Mouse (Mus musculus): ENCODE results near the gene Fcrlb. TPM values are rescaled to one million over a fixed set of nuclear protein-coding genes. Genes with fewer than 3 reads are reported as not detected.

Gene Fcrlb
- total and polyA plus RNA-seq, 2 experiments from 2014 or later: 1.3 to 1.7 TPM

DNA sequence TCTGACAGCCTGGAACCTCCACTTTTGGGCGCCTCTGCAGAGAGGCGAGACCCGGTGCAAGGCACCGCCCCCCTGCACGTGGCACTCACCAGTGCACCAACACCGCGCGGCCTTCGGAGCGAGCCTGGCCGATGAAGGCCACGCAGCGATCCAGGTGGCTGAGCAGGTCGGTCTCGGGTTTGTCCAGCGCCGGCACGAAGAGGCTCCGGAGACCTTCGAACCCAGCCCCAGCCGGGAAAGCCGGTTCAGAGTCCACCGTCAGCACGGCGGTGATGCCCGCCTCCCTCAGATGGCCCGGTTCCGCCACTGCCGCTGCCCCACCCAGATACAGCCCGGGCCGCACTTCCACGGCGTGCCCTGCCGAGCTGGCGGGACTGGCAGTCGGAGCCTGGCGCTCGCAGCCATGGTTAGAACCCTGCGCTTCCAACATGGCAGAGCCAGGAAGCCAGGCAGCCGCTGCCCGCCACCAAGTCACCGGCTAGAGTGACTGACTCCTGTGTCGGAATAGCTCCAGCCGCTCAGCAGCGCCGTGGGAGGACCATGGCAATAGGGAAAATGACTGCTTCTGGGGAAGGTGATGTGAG is 27.7 kb downstream of the Fcrlb start, which contains the start of the genes Gm26620 and Dusp12:
Gene Gm26620 (plus strand): TSS at position 88 of the 584 bp plus-strand sequence.
Gene Dusp12 (minus strand): TSS at position 563 of the 584 bp plus-strand sequence.
- no peaks in the 10 kb centered on the region for H3K9me3 ChIP-seq (ENCODE audit: low read length)
- H3K27me3 ChIP-seq (ENCODE audit: insufficient read depth, low read length): no peaks in the 10 kb centered on the region
- ATAC-seq (ENCODE audit: low FRiP score): peak; percentile 93
- peak within 1 kb of the TSS; percentile 84 for H3K9ac ChIP-seq (replicated peaks; ENCODE audit: low read length, poor library complexity, severe bottlenecking)
- under 1% methylated on average over 45 of the region's 46 CpGs for WGBS
- peak; percentile 84 for TF ChIP-seq CTCF (IDR thresholded peaks at IDR 0.05)
- H3K4me1 ChIP-seq (ENCODE audit: insufficient read depth, low read length): no peaks in the 10 kb centered on the region
- H3K27ac ChIP-seq (ENCODE audit: low read depth, low read length): peak within 1 kb of the TSS; percentile 86
- peak within 1 kb of the TSS; percentile 94 for H3K4me3 ChIP-seq (ENCODE audit: low read depth, low read length)
- DNase-seq (ENCODE audit: low spot score): peak; percentile 97
- H3K4me2 ChIP-seq (ENCODE audit: low read depth, low read length, poor library complexity, severe bottlenecking): peak within 1 kb of the TSS; percentile 59
- H3K36me3 ChIP-seq (ENCODE audit: insufficient read depth, low read length): peaks cover 4% of the 10 kb centered on the region

DNA sequence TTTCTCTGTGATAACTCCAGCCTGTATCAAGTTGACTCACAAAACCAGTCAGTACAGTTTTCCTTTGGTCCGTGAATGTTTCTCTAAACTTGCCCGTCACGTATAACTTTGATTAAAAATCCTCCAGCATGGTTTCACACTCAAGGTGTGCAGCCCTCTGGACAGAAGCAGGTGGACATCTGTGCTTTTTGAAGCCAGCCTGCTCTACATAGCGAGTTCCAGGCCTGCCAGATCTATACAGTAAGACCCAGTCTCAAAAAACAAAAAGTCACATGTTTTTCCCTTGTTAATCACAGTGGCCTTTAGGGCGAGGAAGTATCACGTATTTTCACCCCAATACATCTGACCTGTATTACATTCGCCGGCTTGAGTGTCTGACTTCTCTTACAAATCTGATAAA is 28.4 kb downstream of the Fcrlb start:
- H3K27ac ChIP-seq (ENCODE audit: low read depth, low read length): no peak overlapping the region
- WGBS: 20% methylated on average over 8 of the region's 8 CpGs
- H3K4me1 ChIP-seq (ENCODE audit: insufficient read depth, low read length): no peaks in the 10 kb centered on the region
- H3K4me2 ChIP-seq (ENCODE audit: low read depth, low read length, poor library complexity, severe bottlenecking): peak overlapping the region; percentile 59
- TF ChIP-seq CTCF (IDR thresholded peaks at IDR 0.05): no peak
- H3K36me3 ChIP-seq (ENCODE audit: insufficient read depth, low read length): peaks cover 5% of the 10 kb centered on the region
- no peaks in the 10 kb centered on the region for H3K9me3 ChIP-seq (ENCODE audit: low read length)
- H3K4me3 ChIP-seq (ENCODE audit: low read depth, low read length): peak overlapping the region; percentile 94
- peak overlapping the region; percentile 84 for H3K9ac ChIP-seq (replicated peaks; ENCODE audit: low read length, poor library complexity, severe bottlenecking)
- ATAC-seq (ENCODE audit: low FRiP score): peak; percentile 36; the same call in 1 of the 2 replicates
- DNase-seq (ENCODE audit: low spot score): no peak
- no peaks in the 10 kb centered on the region for H3K27me3 ChIP-seq (ENCODE audit: insufficient read depth, low read length)

DNA sequence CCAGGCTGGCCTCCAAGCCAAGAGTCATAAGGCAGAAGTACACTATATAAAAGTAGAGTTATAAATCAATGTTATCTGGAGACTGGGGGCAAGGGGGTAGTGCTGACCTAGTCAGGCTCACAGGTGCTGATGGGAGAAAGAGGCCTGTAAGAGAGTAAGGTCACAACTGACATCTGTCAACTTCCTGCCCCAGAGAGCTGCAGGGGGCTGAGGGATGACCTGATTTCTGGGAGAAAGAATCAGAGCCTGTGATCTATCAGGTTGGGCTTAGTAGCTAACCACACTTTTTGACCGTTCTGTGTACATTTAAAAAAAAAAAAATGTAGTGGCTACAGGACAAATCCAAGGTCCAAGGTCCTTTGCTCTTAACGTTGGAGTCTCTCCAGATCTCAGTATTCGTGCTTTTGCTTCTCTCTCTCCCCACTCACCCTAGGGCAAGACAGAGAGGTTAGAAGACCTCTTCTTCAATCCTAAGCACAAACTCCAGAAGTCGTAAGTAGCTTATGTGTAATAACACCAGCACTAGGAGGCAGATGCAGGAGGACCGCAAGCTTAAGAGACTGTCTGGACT is 29.7 kb downstream of the Fcrlb start:
- no peak for TF ChIP-seq CTCF (IDR thresholded peaks at IDR 0.05)
- H3K4me3 ChIP-seq (ENCODE audit: low read depth, low read length): no peak overlapping the region
- H3K27ac ChIP-seq (ENCODE audit: low read depth, low read length): no peak overlapping the region
- 88% methylated on average over 5 of the region's 5 CpGs for WGBS
- no peaks in the 10 kb centered on the region for H3K27me3 ChIP-seq (ENCODE audit: insufficient read depth, low read length)
- H3K36me3 ChIP-seq (ENCODE audit: insufficient read depth, low read length): peaks cover 9% of the 10 kb centered on the region
- H3K4me2 ChIP-seq (ENCODE audit: low read depth, low read length, poor library complexity, severe bottlenecking): no peak overlapping the region
- DNase-seq (ENCODE audit: low spot score): no peak
- no peak for ATAC-seq (ENCODE audit: low FRiP score)
- H3K4me1 ChIP-seq (ENCODE audit: insufficient read depth, low read length): no peaks in the 10 kb centered on the region
- no peaks in the 10 kb centered on the region for H3K9me3 ChIP-seq (ENCODE audit: low read length)
- no peak overlapping the region for H3K9ac ChIP-seq (replicated peaks; ENCODE audit: low read length, poor library complexity, severe bottlenecking)

DNA sequence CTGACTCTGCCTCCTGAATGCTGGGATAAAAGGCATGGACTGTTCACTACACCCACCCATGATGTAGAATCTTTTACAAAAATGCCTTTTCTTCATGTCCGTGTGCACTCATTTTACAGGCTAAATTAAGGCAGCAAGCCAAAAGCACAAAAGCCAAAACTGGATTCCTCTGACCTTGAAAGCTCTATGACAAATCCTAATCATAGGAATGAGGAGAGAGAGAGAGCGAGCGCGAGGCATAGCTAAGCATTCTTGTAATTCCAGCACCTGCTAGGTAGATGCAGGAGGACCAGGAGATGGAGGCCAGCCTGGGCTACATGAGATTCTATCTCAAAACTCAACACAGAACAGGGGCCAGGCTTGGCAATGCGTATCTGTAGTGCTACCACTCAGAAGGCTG is 35.8 kb downstream of the Fcrlb start:
- no peak overlapping the region for H3K4me3 ChIP-seq (ENCODE audit: low read depth, low read length)
- H3K27me3 ChIP-seq (ENCODE audit: insufficient read depth, low read length): no peaks in the 10 kb centered on the region
- H3K36me3 ChIP-seq (ENCODE audit: insufficient read depth, low read length): peaks cover 20% of the 10 kb centered on the region
- ATAC-seq (ENCODE audit: low FRiP score) (no peak), DNase-seq (ENCODE audit: low spot score) (no peak)
- H3K9ac ChIP-seq (replicated peaks; ENCODE audit: low read length, poor library complexity, severe bottlenecking): no peak overlapping the region
- H3K27ac ChIP-seq (ENCODE audit: low read depth, low read length): no peak overlapping the region
- TF ChIP-seq CTCF (IDR thresholded peaks at IDR 0.05): no peak
- H3K4me2 ChIP-seq (ENCODE audit: low read depth, low read length, poor library complexity, severe bottlenecking): no peak overlapping the region
- 97% methylated on average over 5 of the region's 5 CpGs for WGBS
- H3K9me3 ChIP-seq (ENCODE audit: low read length): no peaks in the 10 kb centered on the region
- H3K4me1 ChIP-seq (ENCODE audit: insufficient read depth, low read length): no peaks in the 10 kb centered on the region

DNA sequence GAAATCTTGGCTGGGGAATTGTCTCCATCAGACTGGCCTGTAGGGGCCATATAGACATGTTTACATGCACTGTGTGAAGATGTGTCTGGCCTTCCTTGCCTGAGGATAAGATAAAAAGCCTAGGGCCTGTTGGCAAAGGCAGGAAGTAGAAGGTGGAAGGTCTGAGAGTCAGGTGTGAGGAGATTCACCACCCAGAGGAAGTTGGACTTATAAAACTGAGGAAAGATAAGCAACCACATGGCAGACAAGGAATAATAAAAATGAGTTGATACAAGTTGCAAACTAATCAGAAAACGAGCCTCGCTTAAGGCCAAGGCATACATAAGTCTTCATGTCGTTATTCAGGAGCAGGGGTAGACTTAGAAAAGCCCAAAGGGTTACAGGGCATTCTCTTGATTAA is 37.1 kb downstream of the Fcrlb start:
- 87% methylated on average over 3 of the region's 3 CpGs for WGBS
- Histone ChIP-seq H3K9me3 (ENCODE audit: low read length) (no peaks in the 10 kb centered on the region), H3K27ac (ENCODE audit: low read depth, low read length) (no peak overlapping the region), H3K36me3 (ENCODE audit: insufficient read depth, low read length) (peaks cover 20% of the 10 kb centered on the region), H3K4me1 (ENCODE audit: insufficient read depth, low read length) (no peaks in the 10 kb centered on the region), H3K9ac (replicated peaks; ENCODE audit: low read length, poor library complexity, severe bottlenecking) (no peak overlapping the region), H3K27me3 (ENCODE audit: insufficient read depth, low read length) (no peaks in the 10 kb centered on the region), H3K4me2 (ENCODE audit: low read depth, low read length, poor library complexity, severe bottlenecking) (no peak overlapping the region), H3K4me3 (ENCODE audit: low read depth, low read length) (no peak overlapping the region)
- no peak for DNase-seq (ENCODE audit: low spot score)
- no peak for ATAC-seq (ENCODE audit: low FRiP score)
- TF ChIP-seq CTCF (IDR thresholded peaks at IDR 0.05): no peak

DNA sequence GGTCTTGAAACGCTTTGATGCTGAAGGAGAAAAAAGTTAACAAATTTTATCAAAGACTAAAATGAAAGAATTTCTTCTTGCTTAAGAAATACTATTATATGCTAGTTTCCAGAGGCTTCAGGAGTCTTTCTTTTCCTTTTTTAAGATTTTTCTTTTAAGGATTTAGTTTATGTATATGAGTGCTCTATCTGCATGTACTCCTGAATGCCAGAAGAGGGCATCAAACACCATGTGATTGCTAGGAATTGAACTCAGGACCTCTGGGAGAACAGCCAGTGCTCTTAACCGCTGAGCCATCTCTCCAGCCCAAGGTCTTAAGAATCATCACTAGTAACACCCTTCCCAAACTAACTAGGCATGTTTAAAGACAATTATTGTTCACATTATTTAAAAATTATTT is 40.8 kb downstream of the Fcrlb start:
- no peak for TF ChIP-seq CTCF (IDR thresholded peaks at IDR 0.05)
- DNase-seq (ENCODE audit: low spot score) (no peak), ATAC-seq (ENCODE audit: low FRiP score) (no peak)
- H3K9ac ChIP-seq (replicated peaks; ENCODE audit: low read length, poor library complexity, severe bottlenecking): no peak overlapping the region
- 92% methylated on average over 2 of the region's 2 CpGs for WGBS
- H3K27me3 ChIP-seq (ENCODE audit: insufficient read depth, low read length): no peaks in the 10 kb centered on the region
- no peaks in the 10 kb centered on the region for H3K9me3 ChIP-seq (ENCODE audit: low read length)
- H3K4me3 ChIP-seq (ENCODE audit: low read depth, low read length): no peak overlapping the region
- H3K27ac ChIP-seq (ENCODE audit: low read depth, low read length): no peak overlapping the region
- H3K4me2 ChIP-seq (ENCODE audit: low read depth, low read length, poor library complexity, severe bottlenecking): no peak overlapping the region
- no peaks in the 10 kb centered on the region for H3K4me1 ChIP-seq (ENCODE audit: insufficient read depth, low read length)
- peaks cover 11% of the 10 kb centered on the region for H3K36me3 ChIP-seq (ENCODE audit: insufficient read depth, low read length)

All from midbrain, postnatal 0 days (tissue).